Mouse (Mus musculus) layer of hippocampus, adult 11-12 months (tissue): ENCODE data around the gene Med27.

Experiments
- DNase-seq: peaks from one replicate; pipeline ENCODE4 v3.0.0; 2022; ENCODE audit warnings: low spot score

Med27 gene

GRCm38 (mm10) chr2:29472952-29473437, 126.4 kb downstream of the Med27 start:
- DNase-seq, result no peak

GRCm38 (mm10) chr2:29473907-29474306, 127.3 kb downstream of the Med27 start:
- no peak for DNase-seq

- no peak for DNase-seq
These were observed 130.1 kb downstream of the Med27 start for GRCm38 (mm10) chr2:29476702-29477101.

- DNase-seq, result no peak
These were observed 135.2 kb downstream of the Med27 start for GRCm38 (mm10) chr2:29481856-29482255.

GRCm38 (mm10) chr2:29482979-29483718, 136.5 kb downstream of the Med27 start:
- no peak for DNase-seq

GRCm38 (mm10) chr2:29485519-29485918, 138.9 kb downstream of the Med27 start:
- no peak for DNase-seq

- no peak for DNase-seq
These were observed 139.9 kb downstream of the Med27 start for GRCm38 (mm10) chr2:29486491-29486890.

- DNase-seq, result no peak
These were observed 141.0 kb downstream of the Med27 start for GRCm38 (mm10) chr2:29487652-29488051.

GRCm38 (mm10) chr2:29488379-29489236, 142.0 kb downstream of the Med27 start:
- no peak for DNase-seq

GRCm38 (mm10) chr2:29491656-29492055, 145.0 kb downstream of the Med27 start:
- DNase-seq, result no peak

GRCm38 (mm10) chr2:29493396-29494031, 146.9 kb downstream of the Med27 start:
- DNase-seq, result no peak

GRCm38 (mm10) chr2:29495271-29495670, 148.7 kb downstream of the Med27 start:
- DNase-seq, result peak; percentile 47

- no peak for DNase-seq
These were observed 154.2 kb downstream of the Med27 start for GRCm38 (mm10) chr2:29500601-29501350.

- DNase-seq, result no peak
These were observed 154.8 kb downstream of the Med27 start for GRCm38 (mm10) chr2:29501381-29501780.

- no peak for DNase-seq
These were observed 158.2 kb downstream of the Med27 start for GRCm38 (mm10) chr2:29504848-29505247.

- no peak for DNase-seq
These were observed 159.8 kb downstream of the Med27 start for GRCm38 (mm10) chr2:29506411-29506810.

GRCm38 (mm10) chr2:29513131-29513530, 166.5 kb downstream of the Med27 start:
- no peak for DNase-seq

- no peak for DNase-seq
These were observed 168.2 kb downstream of the Med27 start for GRCm38 (mm10) chr2:29514836-29515235.

GRCm38 (mm10) chr2:29515831-29516447, 169.3 kb downstream of the Med27 start:
- DNase-seq, result no peak

GRCm38 (mm10) chr2:29516621-29517170, 170.1 kb downstream of the Med27 start:
- no peak for DNase-seq

- DNase-seq, result no peak
These were observed 172.8 kb downstream of the Med27 start for GRCm38 (mm10) chr2:29519402-29519801.
